Mouse (Mus musculus) ES-E14 (cell line): ENCODE measurements around the gene Rprd1b.

Source experiments
- CHD2 ChIP-seq: IDR thresholded peaks from 2 replicates; pipeline ENCODE4 v1.6.1; 2014; ENCODE audit warnings: mild to moderate bottlenecking, low read depth, low read length, inconsistent platforms
- HCFC1 ChIP-seq: IDR thresholded peaks from 2 replicates; pipeline ENCODE4 v1.6.1; 2012; ENCODE audit warnings: low read length, inconsistent platforms, borderline replicate concordance; ENCODE audit not compliant: insufficient read depth
- MAFK ChIP-seq: IDR thresholded peaks from 2 replicates; pipeline ENCODE4 v1.6.1; 2014; ENCODE audit warnings: mild to moderate bottlenecking, low read depth, low read length, inconsistent platforms; ENCODE audit not compliant: insufficient read depth
- ZC3H11A ChIP-seq: IDR thresholded peaks from 2 replicates; pipeline ENCODE4 v1.6.1; 2012; ENCODE audit warnings: low read depth, mild to moderate bottlenecking, inconsistent platforms, low read length, borderline replicate concordance
- ZNF384 ChIP-seq: IDR thresholded peaks from 2 replicates; pipeline ENCODE4 v1.6.1; 2012; ENCODE audit warnings: low read depth, low read length, inconsistent platforms

- TF ChIP-seq CHD2 (no peak), HCFC1 (no peak), ZC3H11A (no peak), MAFK (no peak), ZNF384 (no peak)
Observed at GRCm38 (mm10) chr2:158004620-158005019, 23.7 kb upstream of the Rprd1b start.
